Mouse (Mus musculus): ENCODE data around the gene Slc25a21. TPM values are rescaled to one million over a fixed set of nuclear protein-coding genes. Genes with fewer than 3 reads are reported as not detected.

Gene Slc25a21
- polyA plus RNA-seq, 1 experiment = 0.77 TPM

- H3K4me1 ChIP-seq (ENCODE audit: control insufficient read depth, insufficient read depth, low read length) = no peaks in the 10 kb centered on the region
- TF ChIP-seq POLR2A (IDR thresholded peaks at IDR 0.05; ENCODE audit: extremely low read depth, insufficient read depth, low read length) (no peak), CTCF (IDR thresholded peaks at IDR 0.05; ENCODE audit: extremely low read depth, insufficient read depth, low read length) (no peak)
- no peak overlapping the region for H3K27ac ChIP-seq (ENCODE audit: insufficient read depth, low read length)
- no peak overlapping the region for H3K4me3 ChIP-seq (ENCODE audit: insufficient read depth, low read length)
These were observed 290.8 kb downstream of the Slc25a21 start for GRCm38 (mm10) chr12:56906476-56906875.

- TF ChIP-seq POLR2A (IDR thresholded peaks at IDR 0.05; ENCODE audit: extremely low read depth, insufficient read depth, low read length) = no peak
- TF ChIP-seq CTCF (IDR thresholded peaks at IDR 0.05; ENCODE audit: extremely low read depth, insufficient read depth, low read length) = no peak
- Histone ChIP-seq H3K4me1 (ENCODE audit: control insufficient read depth, insufficient read depth, low read length) (no peaks in the 10 kb centered on the region), H3K27ac (ENCODE audit: insufficient read depth, low read length) (no peak overlapping the region), H3K4me3 (ENCODE audit: insufficient read depth, low read length) (no peak overlapping the region)
These were observed 291.5 kb downstream of the Slc25a21 start for GRCm38 (mm10) chr12:56905652-56906305.

- no peak for TF ChIP-seq CTCF (IDR thresholded peaks at IDR 0.05; ENCODE audit: extremely low read depth, insufficient read depth, low read length)
- TF ChIP-seq POLR2A (IDR thresholded peaks at IDR 0.05; ENCODE audit: extremely low read depth, insufficient read depth, low read length) = no peak
- no peak overlapping the region for H3K27ac ChIP-seq (ENCODE audit: insufficient read depth, low read length)
- H3K4me1 ChIP-seq (ENCODE audit: control insufficient read depth, insufficient read depth, low read length) = no peaks in the 10 kb centered on the region
- H3K4me3 ChIP-seq (ENCODE audit: insufficient read depth, low read length) = no peak overlapping the region
These were observed 292.1 kb downstream of the Slc25a21 start for GRCm38 (mm10) chr12:56905222-56905621.

GRCm38 (mm10) chr12:56902774-56903456 lies 294.4 kb downstream of the Slc25a21 start:
- no peaks in the 10 kb centered on the region for H3K4me1 ChIP-seq (ENCODE audit: control insufficient read depth, insufficient read depth, low read length)
- TF ChIP-seq CTCF (IDR thresholded peaks at IDR 0.05; ENCODE audit: extremely low read depth, insufficient read depth, low read length) (no peak), POLR2A (IDR thresholded peaks at IDR 0.05; ENCODE audit: extremely low read depth, insufficient read depth, low read length) (no peak)
- H3K4me3 ChIP-seq (ENCODE audit: insufficient read depth, low read length) = no peak overlapping the region
- H3K27ac ChIP-seq (ENCODE audit: insufficient read depth, low read length) = no peak overlapping the region

GRCm38 (mm10) chr12:56897976-56898375 lies 299.3 kb downstream of the Slc25a21 start:
- TF ChIP-seq CTCF (IDR thresholded peaks at IDR 0.05; ENCODE audit: extremely low read depth, insufficient read depth, low read length) (no peak), POLR2A (IDR thresholded peaks at IDR 0.05; ENCODE audit: extremely low read depth, insufficient read depth, low read length) (no peak)
- Histone ChIP-seq H3K4me3 (ENCODE audit: insufficient read depth, low read length) (no peak overlapping the region), H3K27ac (ENCODE audit: insufficient read depth, low read length) (no peak overlapping the region), H3K4me1 (ENCODE audit: control insufficient read depth, insufficient read depth, low read length) (no peaks in the 10 kb centered on the region)

GRCm38 (mm10) chr12:56897221-56897937 lies 299.9 kb downstream of the Slc25a21 start:
- Histone ChIP-seq H3K4me3 (ENCODE audit: insufficient read depth, low read length) (no peak overlapping the region), H3K4me1 (ENCODE audit: control insufficient read depth, insufficient read depth, low read length) (no peaks in the 10 kb centered on the region), H3K27ac (ENCODE audit: insufficient read depth, low read length) (no peak overlapping the region)
- no peak for TF ChIP-seq CTCF (IDR thresholded peaks at IDR 0.05; ENCODE audit: extremely low read depth, insufficient read depth, low read length)
- no peak for TF ChIP-seq POLR2A (IDR thresholded peaks at IDR 0.05; ENCODE audit: extremely low read depth, insufficient read depth, low read length)

GRCm38 (mm10) chr12:56894963-56895362 lies 302.3 kb downstream of the Slc25a21 start:
- H3K27ac ChIP-seq (ENCODE audit: insufficient read depth, low read length) = no peak overlapping the region
- no peak overlapping the region for H3K4me3 ChIP-seq (ENCODE audit: insufficient read depth, low read length)
- TF ChIP-seq POLR2A (IDR thresholded peaks at IDR 0.05; ENCODE audit: extremely low read depth, insufficient read depth, low read length) (no peak), CTCF (IDR thresholded peaks at IDR 0.05; ENCODE audit: extremely low read depth, insufficient read depth, low read length) (no peak)
- H3K4me1 ChIP-seq (ENCODE audit: control insufficient read depth, insufficient read depth, low read length) = no peaks in the 10 kb centered on the region

- H3K4me1 ChIP-seq (ENCODE audit: control insufficient read depth, insufficient read depth, low read length) = no peaks in the 10 kb centered on the region
- no peak overlapping the region for H3K27ac ChIP-seq (ENCODE audit: insufficient read depth, low read length)
- no peak for TF ChIP-seq POLR2A (IDR thresholded peaks at IDR 0.05; ENCODE audit: extremely low read depth, insufficient read depth, low read length)
- no peak for TF ChIP-seq CTCF (IDR thresholded peaks at IDR 0.05; ENCODE audit: extremely low read depth, insufficient read depth, low read length)
- no peak overlapping the region for H3K4me3 ChIP-seq (ENCODE audit: insufficient read depth, low read length)
These were observed 306.2 kb downstream of the Slc25a21 start for GRCm38 (mm10) chr12:56890891-56891726.

- TF ChIP-seq POLR2A (IDR thresholded peaks at IDR 0.05; ENCODE audit: extremely low read depth, insufficient read depth, low read length) (no peak), CTCF (IDR thresholded peaks at IDR 0.05; ENCODE audit: extremely low read depth, insufficient read depth, low read length) (no peak)
- Histone ChIP-seq H3K4me1 (ENCODE audit: control insufficient read depth, insufficient read depth, low read length) (no peaks in the 10 kb centered on the region), H3K4me3 (ENCODE audit: insufficient read depth, low read length) (no peak overlapping the region), H3K27ac (ENCODE audit: insufficient read depth, low read length) (no peak overlapping the region)
These were observed 319.5 kb downstream of the Slc25a21 start for GRCm38 (mm10) chr12:56877796-56878195.
